Mouse (Mus musculus) cortical plate, adult 2 months (tissue): ENCODE data around the gene Lrrc20.

Experiments
- CTCF ChIP-seq: fragments of 200-500 bp; IDR thresholded peaks from 2 replicates; pipeline ENCODE4 v1.5.1; 2011; ENCODE audit warnings: mild to moderate bottlenecking, control low read depth, low read length; ENCODE audit not compliant: insufficient read depth; ENCODE audit errors: extremely low read depth
- POLR2A ChIP-seq: fragments of 200-500 bp; IDR thresholded peaks from 2 replicates; pipeline ENCODE4 v1.6.1; 2011; ENCODE audit warnings: mild to moderate bottlenecking, low read length, control low read depth; ENCODE audit not compliant: insufficient read depth; ENCODE audit errors: extremely low read depth

DNA sequence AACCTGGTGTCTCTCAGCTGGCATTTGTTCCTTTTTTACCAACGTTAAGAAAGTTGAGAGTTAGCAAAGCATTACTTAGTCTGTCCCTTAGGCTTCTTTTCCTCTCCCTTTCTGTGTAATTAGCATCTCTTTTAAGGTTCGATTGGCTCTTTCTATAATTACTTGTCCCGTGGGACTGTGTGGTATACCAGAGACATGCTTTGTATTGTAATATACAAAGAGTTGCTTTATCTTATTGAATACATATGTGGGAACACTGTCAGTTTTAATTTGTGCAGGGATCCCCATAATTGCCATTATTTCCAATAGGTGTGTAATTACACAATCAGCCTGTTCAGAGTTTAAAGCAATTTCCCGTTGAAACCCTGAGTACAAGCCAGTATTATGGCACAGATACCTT is 62.8 kb downstream of the Lrrc20 start:
- TF ChIP-seq CTCF = no peak
- no peak for TF ChIP-seq POLR2A
